10 mouse cellular contexts compared by ENCODE assay signal in the genomic region with DNA sequence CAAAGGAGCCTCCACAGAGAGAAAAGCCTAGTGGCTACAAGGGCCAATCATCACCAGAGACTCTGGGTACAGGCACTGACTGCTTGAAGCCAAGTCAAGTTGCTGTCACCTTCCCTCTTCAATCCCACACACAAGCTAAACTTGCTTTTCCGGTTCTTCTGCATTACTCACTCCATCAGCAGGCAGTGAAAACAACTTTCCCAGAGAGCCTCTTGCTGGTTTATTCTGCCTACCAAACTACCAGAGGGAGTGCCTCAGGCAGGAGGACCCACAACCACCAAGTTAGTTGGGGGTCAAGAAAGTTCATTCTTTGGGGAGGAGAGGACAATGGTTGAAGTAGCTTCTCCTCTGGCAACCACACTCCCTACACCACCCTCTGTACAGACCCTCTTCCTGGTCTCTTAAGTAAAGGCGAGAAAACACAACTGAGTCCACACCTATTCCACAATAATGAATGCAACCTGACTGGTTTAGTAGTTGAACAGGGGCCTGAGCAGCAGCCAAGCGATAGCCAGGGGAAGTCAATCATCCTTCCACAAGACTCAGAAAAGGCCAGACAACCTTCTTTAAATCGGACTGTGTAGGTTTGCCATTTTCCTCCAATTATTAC. TPM values are rescaled to one million over a fixed set of nuclear protein-coding genes. Genes with fewer than 3 reads are reported as not detected.
DNase-seq lines count a peak whose midpoint lies in the region; ATAC-seq and TF ChIP-seq lines count a peak whose summit lies in the region.
"Had no signal": no experiment of that assay in that cellular context is flagged by ENCODE, and none has a peak within 500 bp of the region (broad histone marks: within the 10 kb centered on the region; RNA-seq: fewer than 3 reads in every experiment).

No protein-coding gene starts in this region.

- no peaks in the 10 kb centered on the region for H3K9me3 ChIP-seq in heart, embryonic 16.5 days (replicated peaks; ENCODE audit: control insufficient read depth, low read length)
- no peaks in the 10 kb centered on the region for H3K9me3 ChIP-seq in embryonic facial prominence, embryonic 13.5 days
- no peaks in the 10 kb centered on the region for H3K9me3 ChIP-seq in kidney, embryonic 16.5 days (ENCODE audit: low read length)

- peaks cover 19% of the 10 kb centered on the region for H3K79me2 ChIP-seq in heart, adult 2 months (replicated peaks; ENCODE audit: control insufficient read depth, insufficient read depth, low read length)

- peaks cover 10% of the 10 kb centered on the region for H3K36me3 ChIP-seq in heart, embryonic 16.5 days (ENCODE audit: control insufficient read depth, insufficient read depth)
- peaks cover 48% of the 10 kb centered on the region for H3K36me3 ChIP-seq in embryonic facial prominence, embryonic 13.5 days
- H3K36me3 ChIP-seq in kidney, embryonic 16.5 days (ENCODE audit: insufficient read depth, low read length) = peaks cover 36% of the 10 kb centered on the region
- H3K36me3 ChIP-seq in heart, adult 2 months (ENCODE audit: control insufficient read depth, insufficient read depth, low read length) = peaks cover 67% of the 10 kb centered on the region

- DNase-seq in heart, postnatal 14 days = no peak
- peak; percentile 87 for DNase-seq in lung, postnatal 36 days
- no peak for DNase-seq in right cerebral cortex, postnatal 25 days
- DNase-seq in c-Kit-positive CD71-positive TER-119-positive erythroid progenitor cells, embryonic 14.5 days (ENCODE audit: low spot score) = no peak
- DNase-seq in heart, adult 2 months = no peak

- intact Hi-C loops in heart, postnatal 14 days (cut with DNase I) = no loop called here
- intact Hi-C loops in heart, adult 2 months (cut with DNase I) = no loop called here

- 0 out of 2 replicates have a peak overlapping the region, but pooled peaks have one; percentile 16 for H3K27ac ChIP-seq in heart, embryonic 16.5 days (ENCODE audit: low read length)
- H3K27ac ChIP-seq in embryonic facial prominence, embryonic 13.5 days = peak overlapping the region; percentile 53; the same call in 1 of the 2 replicates
- H3K27ac ChIP-seq in kidney, embryonic 16.5 days (ENCODE audit: low read length) = peak overlapping the region; percentile 79
- no peak overlapping the region; the same call in 1 of the 2 replicates for H3K27ac ChIP-seq in heart, adult 2 months

- TF ChIP-seq POLR2A in heart, adult 2 months (IDR thresholded peaks at IDR 0.05; ENCODE audit: insufficient read depth, low read depth, low read length) = no peak

- no peak overlapping the region for H3K4me3 ChIP-seq in heart, embryonic 16.5 days (ENCODE audit: low read length)
- H3K4me3 ChIP-seq in embryonic facial prominence, embryonic 13.5 days = no peak overlapping the region
- H3K4me3 ChIP-seq in kidney, embryonic 16.5 days (ENCODE audit: low read length) = no peak overlapping the region
- H3K4me3 ChIP-seq in heart, adult 2 months = no peak overlapping the region

- peaks cover 51% of the 10 kb centered on the region for H3K4me1 ChIP-seq in heart, embryonic 16.5 days (ENCODE audit: control insufficient read depth, insufficient read depth, low read length)
- peaks cover 45% of the 10 kb centered on the region for H3K4me1 ChIP-seq in embryonic facial prominence, embryonic 13.5 days
- peaks cover 20% of the 10 kb centered on the region for H3K4me1 ChIP-seq in kidney, embryonic 16.5 days (ENCODE audit: insufficient read depth, low read length)
- H3K4me1 ChIP-seq in heart, adult 2 months (ENCODE audit: control insufficient read depth, insufficient read depth, low read length) = peaks cover 26% of the 10 kb centered on the region

- no peak overlapping the region; the same call in 1 of the 2 replicates for H3K4me2 ChIP-seq in heart, embryonic 16.5 days (ENCODE audit: low read depth, low read length)
- H3K4me2 ChIP-seq in embryonic facial prominence, embryonic 13.5 days = peak overlapping the region; percentile 26
- H3K4me2 ChIP-seq in kidney, embryonic 16.5 days (replicated peaks; ENCODE audit: low read depth, low read length) = peak overlapping the region; percentile 7; the same call in 1 of the 2 replicates

- no peak for TF ChIP-seq EP300 in heart, adult 2 months (IDR thresholded peaks at IDR 0.05; ENCODE audit: insufficient read depth, low read depth, low read length)

- 66% methylated on average over 4 of the region's 4 CpGs for WGBS in heart, embryonic 16.5 days
- 62% methylated on average over 4 of the region's 4 CpGs for WGBS in embryonic facial prominence, embryonic 13.5 days
- WGBS in kidney, embryonic 16.5 days = 73% methylated on average over 4 of the region's 4 CpGs
- 56% methylated on average over 4 of the region's 4 CpGs for WGBS in heart, adult 2 months

- no peaks in the 10 kb centered on the region for H3K27me3 ChIP-seq in heart, embryonic 16.5 days (ENCODE audit: control insufficient read depth, insufficient read depth, low read length)
- no peaks in the 10 kb centered on the region for H3K27me3 ChIP-seq in embryonic facial prominence, embryonic 13.5 days
- no peaks in the 10 kb centered on the region for H3K27me3 ChIP-seq in kidney, embryonic 16.5 days (ENCODE audit: insufficient read depth, low read length)
- no peaks in the 10 kb centered on the region for H3K27me3 ChIP-seq in heart, adult 2 months (ENCODE audit: control insufficient read depth, insufficient read depth, low read length)

- no peak overlapping the region for H3K9ac ChIP-seq in heart, embryonic 16.5 days (ENCODE audit: low read length)
- H3K9ac ChIP-seq in embryonic facial prominence, embryonic 13.5 days = no peak overlapping the region
- H3K9ac ChIP-seq in kidney, embryonic 16.5 days (replicated peaks; ENCODE audit: low read length) = no peak overlapping the region
- no peak overlapping the region for H3K9ac ChIP-seq in heart, adult 2 months (ENCODE audit: low read depth, low read length)

- no peak for TF ChIP-seq CTCF in heart, adult 2 months (IDR thresholded peaks at IDR 0.05)

- ATAC-seq in heart, embryonic 16.5 days (replicated peaks; ENCODE audit: extremely low read depth, insufficient read depth, low FRiP score) = no peak
- ATAC-seq in embryonic facial prominence, embryonic 13.5 days (ENCODE audit: insufficient number of reproducible peaks, insufficient read depth, low FRiP score, low TSS enrichment, low read depth) = no peak
- peak; percentile 51; the same call in 1 of the 2 replicates for ATAC-seq in kidney, embryonic 16.5 days (ENCODE audit: low FRiP score, low TSS enrichment)
- ATAC-seq: forebrain, embryonic 14.5 days had no signal

RNA-seq across cellular contexts. Expression of gene Arf1, which starts 9.6 kb away (rescaled TPM):
- polyA plus RNA-seq in heart, embryonic 16.5 days (2015; fragmentation: Nextera tagmentation; extraction: Ambion mirVana) = 597 and 626 TPM in 2 replicates
- 100 to 1,000 TPM; 273 to 286 TPM for total RNA-seq in heart, postnatal 14 days (2021)
- polyA plus RNA-seq in embryonic facial prominence, embryonic 13.5 days (2015; fragmentation: Nextera tagmentation; extraction: Ambion mirVana) = 693 and 702 TPM in 2 replicates
- 760 and 797 TPM in 2 replicates for polyA plus RNA-seq in kidney, embryonic 16.5 days (2015; fragmentation: Nextera tagmentation; extraction: Ambion mirVana)
- 100 to 1,000 TPM; 245 to 274 TPM for total RNA-seq in heart, adult 2 months (2021)
- polyA plus RNA-seq in heart, adult 2 months (2012; rRNA removed) = 345 and 383 TPM in 2 replicates

RNA-seq across cellular contexts. Expression of gene 2310033P09Rik, which starts 10.4 kb away (rescaled TPM):
- 18.8 and 21.0 TPM in 2 replicates for polyA plus RNA-seq in heart, embryonic 16.5 days (2015; fragmentation: Nextera tagmentation; extraction: Ambion mirVana)
- total RNA-seq in heart, postnatal 14 days (2021) = 1 to 10 TPM; 7.9 to 8.2 TPM
- polyA plus RNA-seq in embryonic facial prominence, embryonic 13.5 days (2015; fragmentation: Nextera tagmentation; extraction: Ambion mirVana) = 36.8 and 45.5 TPM in 2 replicates
- polyA plus RNA-seq in kidney, embryonic 16.5 days (2015; fragmentation: Nextera tagmentation; extraction: Ambion mirVana) = 33.6 and 34.7 TPM in 2 replicates
- total RNA-seq in heart, adult 2 months (2021) = 1 to 10 TPM; 8.4 to 9.4 TPM
- polyA plus RNA-seq in heart, adult 2 months (2012; rRNA removed) = 10.7 and 12.1 TPM in 2 replicates

RNA-seq across cellular contexts. Expression of gene Mrpl55, which starts 16.2 kb away (rescaled TPM):
- 115 and 131 TPM in 2 replicates for polyA plus RNA-seq in heart, embryonic 16.5 days (2015; fragmentation: Nextera tagmentation; extraction: Ambion mirVana)
- 10 to 100 TPM; 91.5 to 95.2 TPM for total RNA-seq in heart, postnatal 14 days (2021)
- polyA plus RNA-seq in embryonic facial prominence, embryonic 13.5 days (2015; fragmentation: Nextera tagmentation; extraction: Ambion mirVana) = 90.7 and 97.1 TPM in 2 replicates
- polyA plus RNA-seq in kidney, embryonic 16.5 days (2015; fragmentation: Nextera tagmentation; extraction: Ambion mirVana) = 103 and 104 TPM in 2 replicates
- 100 to 1,000 TPM; 113 to 117 TPM for total RNA-seq in heart, adult 2 months (2021)
- polyA plus RNA-seq in heart, adult 2 months (2012; rRNA removed) = 78.1 and 110 TPM in 2 replicates

RNA-seq across cellular contexts. Expression of gene Guk1, which starts 26.5 kb away (rescaled TPM):
- polyA plus RNA-seq in heart, embryonic 16.5 days (2015; fragmentation: Nextera tagmentation; extraction: Ambion mirVana) = 130 and 140 TPM in 2 replicates
- total RNA-seq in heart, postnatal 14 days (2021) = 10 to 100 TPM; 79.4 to 83.8 TPM
- 124 and 142 TPM in 2 replicates for polyA plus RNA-seq in embryonic facial prominence, embryonic 13.5 days (2015; fragmentation: Nextera tagmentation; extraction: Ambion mirVana)
- polyA plus RNA-seq in kidney, embryonic 16.5 days (2015; fragmentation: Nextera tagmentation; extraction: Ambion mirVana) = 134 and 141 TPM in 2 replicates
- 100 to 1,000 TPM in 1 of 2 experiments, 10 to 100 TPM in 1; 97.5 to 113 TPM for total RNA-seq in heart, adult 2 months (2021)
- 120 and 127 TPM in 2 replicates for polyA plus RNA-seq in heart, adult 2 months (2012; rRNA removed)

RNA-seq across cellular contexts. Expression of gene Gjc2, which starts 35.5 kb away (rescaled TPM):
- polyA plus RNA-seq in heart, embryonic 16.5 days (2015; fragmentation: Nextera tagmentation; extraction: Ambion mirVana) = 0.50 and 0.54 TPM in 2 replicates
- total RNA-seq in heart, postnatal 14 days (2021) = 1 to 10 TPM; 1.1 TPM
- 0.21 and 0.28 TPM in 2 replicates for polyA plus RNA-seq in embryonic facial prominence, embryonic 13.5 days (2015; fragmentation: Nextera tagmentation; extraction: Ambion mirVana)
- polyA plus RNA-seq in kidney, embryonic 16.5 days (2015; fragmentation: Nextera tagmentation; extraction: Ambion mirVana) = 0.36 and 0.67 TPM in 2 replicates
- total RNA-seq in heart, adult 2 months (2021) = under 1 TPM; 0.45 to 0.57 TPM
- 0.72 and 0.73 TPM in 2 replicates for polyA plus RNA-seq in heart, adult 2 months (2012; rRNA removed)
- total RNA-seq: neutrophil, adult 5-6 weeks had no signal
